Mouse (Mus musculus) adipocyte (in vitro differentiated cells): ENCODE measurements around the gene Kif7.

Source experiments
- DNase-seq: peaks from one replicate; pipeline ENCODE4 v3.0.0-alpha.2; 2016; ENCODE audit warnings: low spot score

Gene Kif7

GRCm38 (mm10) chr7:79727091-79727490 lies 11.6 kb upstream of the Kif7 start:
- DNase-seq, result peak; percentile 70

- peak; percentile 76 for DNase-seq
Observed at GRCm38 (mm10) chr7:79721386-79721977, 6.0 kb upstream of the Kif7 start.

GRCm38 (mm10) chr7:79710831-79711230 lies 4.7 kb downstream of the Kif7 start:
- no peak for DNase-seq

GRCm38 (mm10) chr7:79710130-79710607 lies 5.4 kb downstream of the Kif7 start:
- DNase-seq, result no peak

GRCm38 (mm10) chr7:79705210-79705609 lies 10.3 kb downstream of the Kif7 start:
- peak; percentile 25 for DNase-seq

- no peak for DNase-seq
Observed at GRCm38 (mm10) chr7:79702755-79703154, 12.8 kb downstream of the Kif7 start.

GRCm38 (mm10) chr7:79696495-79696894 lies 19.0 kb downstream of the Kif7 start:
- no peak for DNase-seq

GRCm38 (mm10) chr7:79680231-79680630 lies 35.3 kb downstream of the Kif7 start:
- DNase-seq, result no peak

- no peak for DNase-seq
Observed at GRCm38 (mm10) chr7:79679186-79679585, 36.3 kb downstream of the Kif7 start.

GRCm38 (mm10) chr7:79670900-79671604 lies 44.5 kb downstream of the Kif7 start:
- DNase-seq, result no peak

GRCm38 (mm10) chr7:79666690-79667089 lies 48.8 kb downstream of the Kif7 start:
- DNase-seq, result no peak

GRCm38 (mm10) chr7:79661253-79661890 lies 54.1 kb downstream of the Kif7 start:
- DNase-seq, result no peak

- no peak for DNase-seq
Observed at GRCm38 (mm10) chr7:79660291-79661150, 55.0 kb downstream of the Kif7 start.

- DNase-seq, result peak; percentile 95
Observed at GRCm38 (mm10) chr7:79659578-79660290, 55.8 kb downstream of the Kif7 start, which contains the start of gene Ticrr. Gene Ticrr, plus strand, starts transcription at chr7:79660196.

GRCm38 (mm10) chr7:79654586-79654985 lies 60.9 kb downstream of the Kif7 start:
- no peak for DNase-seq

GRCm38 (mm10) chr7:79654185-79654584 lies 61.3 kb downstream of the Kif7 start:
- DNase-seq, result no peak

GRCm38 (mm10) chr7:79649005-79649404 lies 66.5 kb downstream of the Kif7 start:
- peak; percentile 47 for DNase-seq
